Mouse (Mus musculus) liver, adult 2 months (tissue): ENCODE measurements around the gene Kcmf1. TPM values are rescaled to one million over a fixed set of nuclear protein-coding genes. Genes with fewer than 3 reads are reported as not detected.
A peak's percentile ranks its signal among the peaks of the same experiment; 100 is the strongest.

Experiments
- DNase-seq: peaks from one replicate; pipeline ENCODE4 v3.0.0-alpha.2; 2011; ENCODE audit warnings: low read depth, low spot score; ENCODE audit errors: extremely low read depth
- H3K27ac ChIP-seq: fragments of 200-500 bp; replicated peaks from 2 replicates; pipeline ENCODE4 v1.5.1; 2012; ENCODE audit warnings: low read depth, mild to moderate bottlenecking, control low read depth, inconsistent platforms, low read length; ENCODE audit not compliant: insufficient read depth
- H3K27me3 ChIP-seq: fragments of 200-500 bp; 2 replicates; pipeline ENCODE4 v1.6.1; 2012; ENCODE audit warnings: mild to moderate bottlenecking, moderate library complexity, low read length, inconsistent platforms; ENCODE audit not compliant: control insufficient read depth, insufficient read depth
- H3K36me3 ChIP-seq: fragments of 200-500 bp; 2 replicates; pipeline ENCODE4 v1.6.1; 2012; ENCODE audit warnings: low read length, inconsistent platforms; ENCODE audit not compliant: control insufficient read depth, insufficient read depth
- H3K4me1 ChIP-seq: fragments of 200-500 bp; 2 replicates; pipeline ENCODE4 v1.6.1; 2011; ENCODE audit warnings: low read length; ENCODE audit not compliant: control insufficient read depth, insufficient read depth
- H3K4me3 ChIP-seq: fragments of 200-500 bp; 2 replicates; pipeline ENCODE4 v1.5.1; 2011; ENCODE audit warnings: low read depth, mild to moderate bottlenecking, control low read depth, low read length, moderate library complexity; ENCODE audit not compliant: insufficient read depth
- H3K79me2 ChIP-seq: fragments of 200-500 bp; 2 replicates; pipeline ENCODE4 v1.6.1; 2012; ENCODE audit warnings: inconsistent platforms, mild to moderate bottlenecking, low read length, moderate library complexity; ENCODE audit not compliant: control insufficient read depth, insufficient read depth
- H3K9ac ChIP-seq: fragments of 200-500 bp; 2 replicates; pipeline ENCODE4 v1.6.1; 2012; ENCODE audit warnings: low read depth, mild to moderate bottlenecking, control low read depth, inconsistent platforms, low read length
- CTCF ChIP-seq: fragments of 200-500 bp; IDR thresholded peaks from 2 replicates; pipeline ENCODE4 v1.5.1; 2011; ENCODE audit warnings: low read depth, low read length, control low read depth
- POLR2A ChIP-seq: fragments of 200-500 bp; IDR thresholded peaks from 2 replicates; pipeline ENCODE4 v1.6.1; 2011; ENCODE audit warnings: low read length, control low read depth; ENCODE audit not compliant: insufficient read depth; ENCODE audit errors: extremely low read depth
- WGBS: fragments of 180-500 bp; shearing (Covaris S2); methylation state at CpG from one replicate; pipeline ENCODE4 v1.1.7; 2018; 5-methylcytosine and 5-hydroxymethylcytosine counted together
- polyA plus RNA-seq: library from polyadenylated mRNA; depleted of rRNA; stranded (reverse); fragments of >200 nt; gene quantifications from 2 replicates; pipeline ENCODE4 v1.2.3, GENCODE M21; 2012
- total RNA-seq: library from RNA; depleted of rRNA; stranded (reverse); fragments of >200 nt; gene quantifications from 2 replicates; pipeline ENCODE4 v1.2.3, GENCODE M21; 2014

Gene Kcmf1
- total and polyA plus RNA-seq, 2 experiments = 38.6 to 107 TPM

- Histone ChIP-seq H3K27me3 (no peaks in the 10 kb centered on the region), H3K79me2 (peaks cover 62% of the 10 kb centered on the region), H3K27ac (no peak overlapping the region), H3K4me1 (peaks cover 14% of the 10 kb centered on the region), H3K4me3 (no peak overlapping the region), H3K9ac (no peak overlapping the region), H3K36me3 (no peaks in the 10 kb centered on the region)
- no peak for TF ChIP-seq CTCF
- no peak for TF ChIP-seq POLR2A
- no peak for DNase-seq
- 95% methylated on average over 3 of the region's 3 CpGs for WGBS
These were observed 17.6 kb downstream of the Kcmf1 start for GRCm38 (mm10) chr6:72882222-72882621.

GRCm38 (mm10) chr6:72881619-72881979, 18.2 kb downstream of the Kcmf1 start:
- 64% methylated on average over 1 of the region's 1 CpGs for WGBS
- Histone ChIP-seq H3K27me3 (no peaks in the 10 kb centered on the region), H3K79me2 (peaks cover 55% of the 10 kb centered on the region), H3K27ac (no peak overlapping the region), H3K4me1 (peaks cover 14% of the 10 kb centered on the region), H3K36me3 (no peaks in the 10 kb centered on the region), H3K4me3 (no peak overlapping the region), H3K9ac (no peak overlapping the region)
- TF ChIP-seq POLR2A (no peak), CTCF (no peak)
- no peak for DNase-seq

- H3K79me2 ChIP-seq = peaks cover 52% of the 10 kb centered on the region
- DNase-seq = no peak
- H3K4me3 ChIP-seq = no peak overlapping the region
- H3K36me3 ChIP-seq = no peaks in the 10 kb centered on the region
- no peaks in the 10 kb centered on the region for H3K27me3 ChIP-seq
- TF ChIP-seq POLR2A (no peak), CTCF (no peak)
- no peak overlapping the region for H3K9ac ChIP-seq
- WGBS = 67% methylated on average over 9 of the region's 9 CpGs
- H3K27ac ChIP-seq = no peak overlapping the region
- peaks cover 14% of the 10 kb centered on the region for H3K4me1 ChIP-seq
These were observed 18.7 kb downstream of the Kcmf1 start for GRCm38 (mm10) chr6:72880913-72881618.

GRCm38 (mm10) chr6:72876629-72877028, 23.1 kb downstream of the Kcmf1 start:
- no peak for TF ChIP-seq POLR2A
- TF ChIP-seq CTCF = no peak
- Histone ChIP-seq H3K36me3 (no peaks in the 10 kb centered on the region), H3K9ac (no peak overlapping the region), H3K79me2 (peaks cover 35% of the 10 kb centered on the region), H3K4me1 (peaks cover 24% of the 10 kb centered on the region), H3K4me3 (no peak overlapping the region), H3K27ac (no peak overlapping the region), H3K27me3 (no peaks in the 10 kb centered on the region)
- 93% methylated on average over 6 of the region's 6 CpGs for WGBS
- no peak for DNase-seq

- Histone ChIP-seq H3K36me3 (no peaks in the 10 kb centered on the region), H3K4me1 (peaks cover 31% of the 10 kb centered on the region), H3K4me3 (no peak overlapping the region), H3K27ac (0 out of 2 replicates have a peak overlapping the region, but pooled peaks have one; percentile 43), H3K79me2 (peaks cover 43% of the 10 kb centered on the region), H3K9ac (no peak overlapping the region), H3K27me3 (no peaks in the 10 kb centered on the region)
- TF ChIP-seq POLR2A (no peak), CTCF (no peak)
- DNase-seq = peak; percentile 72
- WGBS = 39% methylated on average over 3 of the region's 3 CpGs
These were observed 26.4 kb downstream of the Kcmf1 start for GRCm38 (mm10) chr6:72873338-72873737.

- Histone ChIP-seq H3K4me1 (peaks cover 32% of the 10 kb centered on the region), H3K9ac (no peak overlapping the region), H3K79me2 (peaks cover 47% of the 10 kb centered on the region), H3K36me3 (no peaks in the 10 kb centered on the region), H3K4me3 (no peak overlapping the region), H3K27me3 (no peaks in the 10 kb centered on the region), H3K27ac (no peak overlapping the region)
- no peak for DNase-seq
- no peak for TF ChIP-seq POLR2A
- TF ChIP-seq CTCF = no peak
- WGBS = 83% methylated on average over 1 of the region's 1 CpGs
These were observed 27.5 kb downstream of the Kcmf1 start for GRCm38 (mm10) chr6:72872276-72872675.
